Mouse (Mus musculus): ENCODE data around the gene Uri1.

Uri1 gene

GRCm38 (mm10) chr7:38023451-38023850 lies at the start of gene Uri1:
TSS of gene Uri1 (minus strand) at chr7:38023551.
- no peak for DNase-seq (ENCODE audit: low read depth, low spot score)

GRCm38 (mm10) chr7:38071065-38071464 lies 47.7 kb upstream of the Uri1 start:
- no peak for DNase-seq (ENCODE audit: low read depth, low spot score)

- no peak for DNase-seq (ENCODE audit: low read depth, low spot score)
Observed at GRCm38 (mm10) chr7:38070663-38071062, 47.3 kb upstream of the Uri1 start.

- DNase-seq (ENCODE audit: low read depth, low spot score) = peak; percentile 64
Observed at GRCm38 (mm10) chr7:38064431-38064830, 41.1 kb upstream of the Uri1 start.

- DNase-seq (ENCODE audit: low read depth, low spot score) = peak; percentile 95
Observed at GRCm38 (mm10) chr7:38061060-38061970, 38.0 kb upstream of the Uri1 start.

- DNase-seq (ENCODE audit: low read depth, low spot score) = no peak
Observed at GRCm38 (mm10) chr7:38059636-38060330, 36.4 kb upstream of the Uri1 start.

GRCm38 (mm10) chr7:38059096-38059495 lies 35.7 kb upstream of the Uri1 start:
- no peak for DNase-seq (ENCODE audit: low read depth, low spot score)

GRCm38 (mm10) chr7:38055996-38056395 lies 32.6 kb upstream of the Uri1 start:
- DNase-seq (ENCODE audit: low read depth, low spot score) = no peak

GRCm38 (mm10) chr7:38054246-38054645 lies 30.9 kb upstream of the Uri1 start:
- DNase-seq (ENCODE audit: low read depth, low spot score) = no peak

- peak; percentile 43 for DNase-seq (ENCODE audit: low read depth, low spot score)
Observed at GRCm38 (mm10) chr7:38047229-38047628, 23.9 kb upstream of the Uri1 start.

- no peak for DNase-seq (ENCODE audit: low read depth, low spot score)
Observed at GRCm38 (mm10) chr7:38041244-38041643, 17.9 kb upstream of the Uri1 start.

- DNase-seq (ENCODE audit: low read depth, low spot score) = no peak
Observed at GRCm38 (mm10) chr7:38037586-38037985, 14.2 kb upstream of the Uri1 start.

GRCm38 (mm10) chr7:38031183-38031582 lies 7.8 kb upstream of the Uri1 start:
- DNase-seq (ENCODE audit: low read depth, low spot score) = no peak

- DNase-seq (ENCODE audit: low read depth, low spot score) = peak; percentile 35
Observed at GRCm38 (mm10) chr7:38030606-38031005, 7.3 kb upstream of the Uri1 start.

- DNase-seq (ENCODE audit: low read depth, low spot score) = no peak
Observed at GRCm38 (mm10) chr7:38029986-38030385, 6.6 kb upstream of the Uri1 start.

GRCm38 (mm10) chr7:38029083-38029482 lies 5.7 kb upstream of the Uri1 start:
- DNase-seq (ENCODE audit: low read depth, low spot score) = peak; percentile 84

- DNase-seq (ENCODE audit: low read depth, low spot score) = peak; percentile 93
Observed at GRCm38 (mm10) chr7:38027940-38028600, 4.7 kb upstream of the Uri1 start.

- DNase-seq (ENCODE audit: low read depth, low spot score) = no peak
Observed at GRCm38 (mm10) chr7:38024839-38025238, 1.5 kb upstream of the Uri1 start.

GRCm38 (mm10) chr7:38019770-38020169 lies 3.6 kb downstream of the Uri1 start:
- DNase-seq (ENCODE audit: low read depth, low spot score) = no peak

GRCm38 (mm10) chr7:38019369-38019749 lies 4.0 kb downstream of the Uri1 start:
- peak; percentile 95 for DNase-seq (ENCODE audit: low read depth, low spot score)

GRCm38 (mm10) chr7:38018416-38019368 lies 4.7 kb downstream of the Uri1 start:
- peak; percentile 80 for DNase-seq (ENCODE audit: low read depth, low spot score)
